Mouse (Mus musculus): ENCODE results near the gene Slc2a5. TPM values are rescaled to one million over a fixed set of nuclear protein-coding genes. Genes with fewer than 3 reads are reported as not detected.

Slc2a5 gene
- polyA plus RNA-seq, 1 experiment from 2014 or later = 8.1 TPM

GRCm38 (mm10) chr4:150174027-150174426 is 54.9 kb downstream of the Slc2a5 start:
- peak; percentile 38; the same call in 1 of the 2 replicates for TF ChIP-seq CTCF (IDR thresholded peaks at IDR 0.05; ENCODE audit: low read depth)
- Histone ChIP-seq H3K9ac (ENCODE audit: low read depth, low read length) (no peak overlapping the region), H3K9me3 (replicated peaks; ENCODE audit: low read length) (no peaks in the 10 kb centered on the region), H3K4me2 (ENCODE audit: low read length) (no peak overlapping the region), H3K4me1 (replicated peaks; ENCODE audit: insufficient read depth, low read length) (no peaks in the 10 kb centered on the region), H3K27me3 (ENCODE audit: insufficient read depth, low read length) (no peaks in the 10 kb centered on the region), H3K27ac (no peak overlapping the region), H3K36me3 (ENCODE audit: insufficient read depth, low read length) (no peaks in the 10 kb centered on the region), H3K4me3 (replicated peaks; ENCODE audit: low read depth, low read length) (no peak overlapping the region)
- WGBS = 94% methylated on average over 14 of the region's 14 CpGs
- DNase-seq (ENCODE audit: low spot score) (no peak), ATAC-seq (replicated peaks; ENCODE audit: low FRiP score, low read depth) (no peak)

- Histone ChIP-seq H3K27ac (no peak overlapping the region), H3K4me3 (replicated peaks; ENCODE audit: low read depth, low read length) (no peak overlapping the region), H3K36me3 (ENCODE audit: insufficient read depth, low read length) (no peaks in the 10 kb centered on the region), H3K9ac (ENCODE audit: low read depth, low read length) (no peak overlapping the region), H3K9me3 (replicated peaks; ENCODE audit: low read length) (no peaks in the 10 kb centered on the region), H3K4me2 (ENCODE audit: low read length) (peak overlapping the region; percentile 34; the same call in 1 of the 2 replicates), H3K4me1 (replicated peaks; ENCODE audit: insufficient read depth, low read length) (no peaks in the 10 kb centered on the region), H3K27me3 (ENCODE audit: insufficient read depth, low read length) (no peaks in the 10 kb centered on the region)
- peak; percentile 84 for TF ChIP-seq CTCF (IDR thresholded peaks at IDR 0.05; ENCODE audit: low read depth)
- WGBS = 2% methylated on average over 7 of the region's 7 CpGs
- DNase-seq (ENCODE audit: low spot score) = peak; percentile 81
- ATAC-seq (replicated peaks; ENCODE audit: low FRiP score, low read depth) = no peak
Measured at GRCm38 (mm10) chr4:150176535-150176934, 57.5 kb downstream of the Slc2a5 start.

- ATAC-seq (replicated peaks; ENCODE audit: low FRiP score, low read depth) = no peak
- H3K9me3 ChIP-seq (replicated peaks; ENCODE audit: low read length) = no peaks in the 10 kb centered on the region
- 70% methylated on average over 8 of the region's 8 CpGs for WGBS
Measured at GRCm38 (mm10) chr4:150177122-150177521, 58.0 kb downstream of the Slc2a5 start.

GRCm38 (mm10) chr4:150178131-150178530 is 59.0 kb downstream of the Slc2a5 start:
- no peak for TF ChIP-seq CTCF (IDR thresholded peaks at IDR 0.05; ENCODE audit: low read depth)
- Histone ChIP-seq H3K4me3 (replicated peaks; ENCODE audit: low read depth, low read length) (no peak overlapping the region), H3K9me3 (replicated peaks; ENCODE audit: low read length) (no peaks in the 10 kb centered on the region), H3K9ac (ENCODE audit: low read depth, low read length) (no peak overlapping the region), H3K27me3 (ENCODE audit: insufficient read depth, low read length) (no peaks in the 10 kb centered on the region), H3K36me3 (ENCODE audit: insufficient read depth, low read length) (no peaks in the 10 kb centered on the region), H3K4me1 (replicated peaks; ENCODE audit: insufficient read depth, low read length) (no peaks in the 10 kb centered on the region), H3K4me2 (ENCODE audit: low read length) (no peak overlapping the region), H3K27ac (no peak overlapping the region)
- WGBS = 43% methylated on average over 4 of the region's 4 CpGs
- ATAC-seq (replicated peaks; ENCODE audit: low FRiP score, low read depth) (no peak), DNase-seq (ENCODE audit: low spot score) (no peak)

More at GRCm38 (mm10) chr4:150177122-150177521, 58.0 kb downstream of the Slc2a5 start:
- no peak for DNase-seq (ENCODE audit: low spot score)
- Histone ChIP-seq H3K4me2 (ENCODE audit: low read length) (no peak overlapping the region), H3K9ac (ENCODE audit: low read depth, low read length) (no peak overlapping the region), H3K27me3 (ENCODE audit: insufficient read depth, low read length) (no peaks in the 10 kb centered on the region), H3K4me3 (replicated peaks; ENCODE audit: low read depth, low read length) (no peak overlapping the region), H3K36me3 (ENCODE audit: insufficient read depth, low read length) (no peaks in the 10 kb centered on the region), H3K4me1 (replicated peaks; ENCODE audit: insufficient read depth, low read length) (no peaks in the 10 kb centered on the region), H3K27ac (no peak overlapping the region)
- no peak for TF ChIP-seq CTCF (IDR thresholded peaks at IDR 0.05; ENCODE audit: low read depth)

- H3K4me2 ChIP-seq (ENCODE audit: low read length) = no peak overlapping the region
- WGBS = 90% methylated on average over 7 of the region's 7 CpGs
- no peaks in the 10 kb centered on the region for H3K4me1 ChIP-seq (replicated peaks; ENCODE audit: insufficient read depth, low read length)
- no peak overlapping the region for H3K27ac ChIP-seq
- no peaks in the 10 kb centered on the region for H3K9me3 ChIP-seq (replicated peaks; ENCODE audit: low read length)
- TF ChIP-seq CTCF (IDR thresholded peaks at IDR 0.05; ENCODE audit: low read depth) = 0 out of 2 replicates have a peak, but pooled peaks have one; percentile 14
- DNase-seq (ENCODE audit: low spot score) = no peak
- no peak overlapping the region for H3K9ac ChIP-seq (ENCODE audit: low read depth, low read length)
- ATAC-seq (replicated peaks; ENCODE audit: low FRiP score, low read depth) = no peak
- no peaks in the 10 kb centered on the region for H3K36me3 ChIP-seq (ENCODE audit: insufficient read depth, low read length)
- no peak overlapping the region for H3K4me3 ChIP-seq (replicated peaks; ENCODE audit: low read depth, low read length)
- no peaks in the 10 kb centered on the region for H3K27me3 ChIP-seq (ENCODE audit: insufficient read depth, low read length)
Measured at GRCm38 (mm10) chr4:150181304-150181703, 62.2 kb downstream of the Slc2a5 start.

GRCm38 (mm10) chr4:150188236-150188635 is 69.2 kb downstream of the Slc2a5 start:
- Histone ChIP-seq H3K9ac (ENCODE audit: low read depth, low read length) (no peak overlapping the region), H3K4me3 (replicated peaks; ENCODE audit: low read depth, low read length) (no peak overlapping the region), H3K27ac (no peak overlapping the region), H3K4me1 (replicated peaks; ENCODE audit: insufficient read depth, low read length) (no peaks in the 10 kb centered on the region), H3K9me3 (replicated peaks; ENCODE audit: low read length) (no peaks in the 10 kb centered on the region), H3K27me3 (ENCODE audit: insufficient read depth, low read length) (no peaks in the 10 kb centered on the region), H3K36me3 (ENCODE audit: insufficient read depth, low read length) (no peaks in the 10 kb centered on the region), H3K4me2 (ENCODE audit: low read length) (no peak overlapping the region)
- DNase-seq (ENCODE audit: low spot score) (no peak), ATAC-seq (replicated peaks; ENCODE audit: low FRiP score, low read depth) (no peak)
- no peak for TF ChIP-seq CTCF (IDR thresholded peaks at IDR 0.05; ENCODE audit: low read depth)
- 43% methylated on average over 11 of the region's 11 CpGs for WGBS

- Histone ChIP-seq H3K36me3 (ENCODE audit: insufficient read depth, low read length) (no peaks in the 10 kb centered on the region), H3K4me3 (replicated peaks; ENCODE audit: low read depth, low read length) (no peak overlapping the region), H3K4me1 (replicated peaks; ENCODE audit: insufficient read depth, low read length) (no peaks in the 10 kb centered on the region), H3K9ac (ENCODE audit: low read depth, low read length) (no peak overlapping the region), H3K27ac (no peak overlapping the region), H3K4me2 (ENCODE audit: low read length) (no peak overlapping the region), H3K9me3 (replicated peaks; ENCODE audit: low read length) (no peaks in the 10 kb centered on the region), H3K27me3 (ENCODE audit: insufficient read depth, low read length) (no peaks in the 10 kb centered on the region)
- no peak for DNase-seq (ENCODE audit: low spot score)
- no peak for ATAC-seq (replicated peaks; ENCODE audit: low FRiP score, low read depth)
- no peak for TF ChIP-seq CTCF (IDR thresholded peaks at IDR 0.05; ENCODE audit: low read depth)
- 79% methylated on average over 6 of the region's 6 CpGs for WGBS
Measured at GRCm38 (mm10) chr4:150192199-150192598, 73.1 kb downstream of the Slc2a5 start.

Other genes with a start within 250 kb of the Slc2a5 start
- 10.7 and 11.6 TPM in 2 replicates for gene Spsb1, start 164.2 kb upstream of the Slc2a5 start, polyA plus RNA-seq (2015; fragmentation: Nextera tagmentation; extraction: Ambion mirVana)
- 27.2 and 27.8 TPM in 2 replicates for gene H6pd, start 110.3 kb upstream of the Slc2a5 start, polyA plus RNA-seq (2015; fragmentation: Nextera tagmentation; extraction: Ambion mirVana)
- 0.18 and 0.28 TPM in 2 replicates for gene Gpr157, start 31.9 kb upstream of the Slc2a5 start, polyA plus RNA-seq (2015; fragmentation: Nextera tagmentation; extraction: Ambion mirVana)
- not detected in 2 replicates for gene Slc2a7, start 29.7 kb downstream of the Slc2a5 start, polyA plus RNA-seq (2015; fragmentation: Nextera tagmentation; extraction: Ambion mirVana)
- not detected in 2 replicates for gene Car6, start 82.0 kb downstream of the Slc2a5 start, polyA plus RNA-seq (2015; fragmentation: Nextera tagmentation; extraction: Ambion mirVana)
- gene Eno1, start 117.4 kb downstream of the Slc2a5 start, polyA plus RNA-seq (2015; fragmentation: Nextera tagmentation; extraction: Ambion mirVana) = 1,062 and 1,157 TPM in 2 replicates
- gene Rere, start 162.4 kb downstream of the Slc2a5 start, polyA plus RNA-seq (2015; fragmentation: Nextera tagmentation; extraction: Ambion mirVana) = 29.1 and 29.8 TPM in 2 replicates

All from kidney, postnatal 0 days (tissue).